Mouse (Mus musculus): ENCODE data around the gene Lce6a.

DNA sequence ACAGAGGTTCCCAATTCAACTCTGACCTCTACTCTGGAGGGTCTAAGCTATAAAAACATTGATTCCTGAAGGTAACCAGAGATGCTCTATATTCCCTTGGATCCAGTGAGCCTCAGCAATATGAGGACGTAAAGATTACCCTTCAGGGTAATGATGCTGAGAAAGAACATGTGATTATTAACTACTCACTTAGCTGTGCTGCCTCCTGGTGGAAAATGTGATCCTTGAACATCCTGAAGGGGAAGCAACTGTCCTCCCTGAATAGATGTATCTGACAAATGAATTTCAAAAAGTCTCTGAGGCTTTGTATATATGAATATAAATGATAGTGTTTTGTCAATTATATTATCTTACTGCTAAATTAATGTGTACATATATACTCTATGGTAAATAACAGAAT, 21.0 kb downstream of the Lce6a start:
- TF ChIP-seq EP300 (IDR thresholded peaks at IDR 0.05; ENCODE audit: low read depth) (no peak), CTCF (IDR thresholded peaks at IDR 0.05; ENCODE audit: low read depth) (peak; percentile 47)
